Mouse (Mus musculus) T-helper 17 cell (primary cell): ENCODE measurements around the gene Hagh.

Source experiments
- in situ Hi-C, 2 experiments: fragments of 300-600 bp; cut with MboI, MseI; formaldehyde crosslinking; loops; 1 replicate in 1 of 2; 2 replicates in 1 of 2; pipeline ENCODE4 v1.15.1; 2025; ENCODE audit warnings: high pct_unique_total_duplicates in 2 of 2

Hagh gene

DNA sequence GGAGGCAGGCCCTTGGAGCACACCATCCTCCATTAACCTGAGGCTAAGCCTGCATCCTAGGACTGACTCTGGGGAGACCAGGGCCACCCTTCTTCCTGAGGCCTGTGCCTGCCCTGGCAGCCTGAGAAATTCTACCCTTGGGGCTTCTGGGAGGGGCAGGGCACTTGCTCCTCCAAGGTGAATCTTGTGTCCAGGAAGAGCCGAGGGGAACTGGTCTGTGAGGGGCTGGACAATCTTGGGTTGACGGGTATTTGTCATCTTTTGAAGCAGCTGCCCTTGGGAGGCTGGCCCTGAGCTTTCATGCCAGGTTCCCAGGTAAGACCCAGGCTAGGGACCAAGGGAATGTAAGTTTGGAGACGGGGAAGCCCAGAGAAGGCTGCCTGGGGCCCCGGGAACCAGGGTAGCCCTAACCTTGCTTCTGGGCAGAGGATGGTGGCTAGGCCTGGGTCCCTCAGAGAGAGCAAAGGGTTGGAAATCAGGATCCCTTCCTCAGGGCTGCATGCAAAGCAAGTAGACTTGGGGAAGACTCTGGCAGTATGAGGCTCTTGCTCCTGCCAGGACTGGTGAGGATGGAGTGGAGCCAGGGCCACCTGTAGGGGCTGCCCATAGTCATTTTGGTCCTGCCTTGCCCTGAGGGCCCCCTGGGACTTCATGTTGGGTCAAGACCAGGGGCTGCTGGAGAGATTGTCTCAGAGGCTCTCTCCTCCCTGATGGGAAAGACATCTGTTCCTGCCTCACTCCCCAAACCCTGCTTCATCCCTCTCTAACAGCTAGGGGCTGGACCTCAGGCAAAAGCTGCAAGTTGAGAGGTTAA is 58.3 kb downstream of the Hagh start:
- in situ Hi-C loops, result no loop called here

GRCm38 (mm10) chr17:24899153-24899552 is 59.2 kb downstream of the Hagh start:
- in situ Hi-C loops, result no loop called here

GRCm38 (mm10) chr17:24900014-24900413 is 60.1 kb downstream of the Hagh start:
- in situ Hi-C loops, result no loop called here

- in situ Hi-C loops, result no loop called here
These were observed 62.2 kb downstream of the Hagh start for GRCm38 (mm10) chr17:24902124-24902523.

DNA sequence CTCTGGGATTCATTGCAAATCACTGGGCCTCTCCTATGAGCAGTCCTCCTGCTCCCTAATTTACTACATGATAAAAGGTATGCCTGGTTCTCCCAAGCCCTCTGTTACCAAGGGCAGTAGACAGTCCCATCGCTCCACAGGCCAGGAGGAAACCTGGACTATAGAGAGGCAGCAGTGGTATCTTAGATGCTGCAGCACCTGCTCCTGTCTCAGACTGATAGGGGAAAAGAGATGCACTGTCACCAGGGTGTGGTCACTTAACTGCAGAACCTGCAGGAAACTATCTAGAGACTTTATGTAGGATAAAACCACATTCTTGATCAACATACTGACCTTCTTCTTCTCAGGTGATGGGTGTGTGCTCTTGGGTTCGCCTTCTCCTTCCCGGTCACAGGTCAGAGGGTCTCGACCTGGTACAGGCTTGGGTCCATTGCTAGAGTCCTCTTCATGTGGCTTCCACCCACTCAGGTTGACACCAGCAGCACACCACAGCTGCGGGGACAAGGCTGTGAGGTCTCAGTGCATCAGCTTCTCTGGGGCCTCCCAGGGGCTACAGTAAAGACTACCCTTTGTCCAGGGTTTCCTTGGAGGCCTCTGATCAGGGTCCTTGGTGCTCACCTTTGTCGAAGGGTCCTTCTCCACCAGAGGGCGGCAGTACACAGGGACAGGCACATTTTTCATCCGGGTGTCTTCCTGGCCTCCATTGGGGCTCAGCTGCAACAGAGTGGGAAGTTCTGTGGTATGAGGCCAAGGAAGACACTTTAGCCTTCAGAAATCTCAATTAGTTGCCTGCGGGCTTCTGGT is 62.9 kb downstream of the Hagh start:
- in situ Hi-C loops, result no loop called here

GRCm38 (mm10) chr17:24903767-24904166 is 63.8 kb downstream of the Hagh start:
- in situ Hi-C loops, result no loop called here

DNA sequence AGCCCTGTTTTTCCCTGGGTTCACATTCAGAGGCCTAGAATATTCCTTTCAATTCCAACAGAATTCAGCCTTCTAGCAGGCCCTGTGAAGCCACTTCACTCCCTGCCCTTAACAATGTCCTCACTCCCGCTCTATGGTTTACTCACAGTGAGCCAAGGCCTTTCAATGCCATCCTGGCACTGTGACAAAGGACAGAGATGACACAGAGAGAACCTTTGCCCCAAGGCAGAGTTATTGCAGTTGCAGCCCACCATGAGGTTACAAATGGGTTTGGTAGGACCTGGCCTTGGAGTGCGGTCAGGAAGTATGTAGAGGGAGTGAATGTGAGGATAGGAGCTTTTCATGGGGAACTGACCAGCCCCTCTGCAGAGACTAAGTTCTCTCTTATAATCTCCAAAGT is 67.6 kb downstream of the Hagh start:
- in situ Hi-C loops, result no loop called here

GRCm38 (mm10) chr17:24913984-24914383 is 74.0 kb downstream of the Hagh start:
- in situ Hi-C loops, result no loop called here
